Mouse (Mus musculus) testis, adult 2 months (tissue): Measurements from ENCODE around the gene Ubxn6.

Experiments
- CTCF ChIP-seq: fragments of 200-500 bp; IDR thresholded peaks from 2 replicates; pipeline ENCODE4 v1.5.1; 2012; ENCODE audit warnings: low read depth, mild to moderate bottlenecking, inconsistent platforms, low read length, moderate library complexity; ENCODE audit not compliant: control insufficient read depth, insufficient read depth, insufficient replicate concordance
- POLR2A ChIP-seq: fragments of 200-500 bp; IDR thresholded peaks from 2 replicates; pipeline ENCODE4 v1.6.1; 2012; ENCODE audit warnings: low read depth, mild to moderate bottlenecking, inconsistent platforms, low read length, moderate library complexity; ENCODE audit not compliant: control insufficient read depth

DNA sequence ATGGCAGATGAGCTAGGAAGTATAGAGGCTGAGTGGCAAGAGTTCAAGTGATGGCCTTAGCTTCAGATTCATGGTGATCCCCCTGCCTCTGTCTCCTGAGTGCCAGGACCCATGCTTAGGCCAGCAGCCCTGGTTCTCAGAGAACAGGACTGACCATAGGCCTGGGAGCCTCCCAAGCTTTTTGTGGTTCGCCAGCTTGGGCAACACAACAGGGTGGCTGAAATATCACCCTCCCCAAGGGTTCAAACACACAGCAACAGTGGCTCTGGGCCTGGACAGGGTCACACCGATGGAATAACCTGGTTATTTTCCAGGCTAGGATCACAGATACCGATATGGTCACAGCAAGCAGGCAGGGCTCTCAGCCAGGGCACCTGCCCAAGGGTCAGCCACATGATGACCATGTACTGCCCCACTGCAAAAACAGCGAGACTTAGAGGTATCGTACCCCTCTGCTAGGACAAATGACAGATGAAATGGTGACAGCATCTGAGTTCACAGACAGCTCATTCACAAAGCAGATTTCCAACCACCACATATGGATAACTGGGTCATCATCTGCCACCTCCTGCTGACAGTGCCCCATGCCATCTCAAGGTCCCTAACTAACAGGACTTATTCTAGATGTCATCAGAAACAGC lies 46.9 kb downstream of the Ubxn6 start:
- TF ChIP-seq CTCF (no peak), POLR2A (no peak)
